ENCODE assay signal across 19 mouse cellular contexts in the genomic region with DNA sequence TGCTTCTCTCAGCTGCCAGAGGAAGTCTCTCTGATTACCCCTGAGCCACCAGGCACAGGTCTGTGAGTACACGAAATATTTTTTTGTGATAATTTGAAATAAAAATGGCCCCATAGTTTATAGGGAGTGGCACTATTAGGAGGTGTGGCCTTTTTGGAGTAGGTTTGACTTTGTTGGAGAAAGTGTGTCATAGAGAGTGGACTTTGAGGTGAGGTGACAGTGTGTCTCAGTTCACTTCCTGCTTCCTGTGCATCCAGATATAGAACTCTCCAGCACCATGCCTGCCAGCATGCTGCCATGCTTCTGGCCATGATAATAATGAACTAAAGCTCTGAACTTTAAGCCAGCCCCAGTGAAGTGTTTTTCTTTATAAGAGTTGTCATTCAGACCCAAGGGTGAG.
DNase-seq lines count a peak whose midpoint lies in the region; ATAC-seq and TF ChIP-seq lines count a peak whose summit lies in the region.
"Had no signal": no experiment of that assay in that cellular context is flagged by ENCODE, and none has a peak within 500 bp of the region (broad histone marks: within the 10 kb centered on the region; RNA-seq: fewer than 3 reads in every experiment).

No protein-coding gene starts in this region.

- H3K27ac ChIP-seq in CH12.LX (ENCODE audit: insufficient read depth, low read depth), result no peak overlapping the region
- H3K27ac ChIP-seq in intestine, postnatal 0 days (ENCODE audit: low read depth, low read length), result no peak overlapping the region
- no peak overlapping the region for H3K27ac ChIP-seq in gastrocnemius, adult 2 months
- H3K27ac ChIP-seq in heart, embryonic 12.5 days (ENCODE audit: poor library complexity, severe bottlenecking), result no peak overlapping the region
- no peak overlapping the region for H3K27ac ChIP-seq in hindbrain, embryonic 16.5 days (ENCODE audit: low read depth, low read length)
- H3K27ac ChIP-seq: embryonic facial prominence, embryonic 12.5 days; forebrain, embryonic 15.5 days; hindbrain, embryonic 13.5 days had no signal

- DNase-seq in 416B (ENCODE audit: low read depth) (peak; percentile 49), CH12.LX (ENCODE audit: extremely low read depth) (no peak)
- DNase-seq in gastrocnemius, adult 2 months, result no peak
- DNase-seq: adrenal gland, adult 8-10 months; adrenal gland, postnatal 36 days; cerebellum, adult 2 months; cerebellum, postnatal 10 days; gastrocnemius, postnatal 10 days; heart, postnatal 10 days; heart, postnatal 4 days; kidney, adult 18-20 months had no signal

- intact Hi-C loops in gastrocnemius, adult 2 months (cut with DNase I), result no loop called here

- H3K4me1 ChIP-seq in CH12.LX (ENCODE audit: control insufficient read depth in 1 of 2, insufficient read depth in 2 of 2), result peaks cover 13 to 30% of the 10 kb centered on the region in 2 experiments
- 0 out of 2 replicates have a peak, but pooled peaks cover 4% of the 10 kb centered on the region for H3K4me1 ChIP-seq in intestine, postnatal 0 days (replicated peaks; ENCODE audit: control insufficient read depth, insufficient read depth, low read length)
- H3K4me1 ChIP-seq in heart, embryonic 12.5 days (replicated peaks), result 0 out of 2 replicates have a peak, but pooled peaks cover 2% of the 10 kb centered on the region
- no peaks in the 10 kb centered on the region for H3K4me1 ChIP-seq in hindbrain, embryonic 16.5 days (ENCODE audit: control insufficient read depth, insufficient read depth, low read depth, low read length)
- H3K4me1 ChIP-seq: embryonic facial prominence, embryonic 12.5 days; forebrain, embryonic 15.5 days; hindbrain, embryonic 13.5 days had no signal

- no peak for TF ChIP-seq RAD21 in CH12.LX (IDR thresholded peaks at IDR 0.05; ENCODE audit: low read depth, low read length)

- WGBS in intestine, postnatal 0 days, result 78% methylated on average over 1 of the region's 1 CpGs
- WGBS in heart, embryonic 12.5 days, result 60% methylated on average over 1 of the region's 1 CpGs
- WGBS in hindbrain, embryonic 16.5 days, result 91% methylated on average over 1 of the region's 1 CpGs

- dilution Hi-C loops in CH12.LX (cut with MboI; ENCODE audit: extremely low pct_ligation_motif_present, extremely low pct_unique_long_range_greater_than_20kb, low sequenced_read_pairs), result no loop called here

- no peaks in the 10 kb centered on the region for H3K9me3 ChIP-seq in CH12.LX (replicated peaks; ENCODE audit: low read length)
- H3K9me3 ChIP-seq in intestine, postnatal 0 days (ENCODE audit: control insufficient read depth), result no peaks in the 10 kb centered on the region
- no peaks in the 10 kb centered on the region for H3K9me3 ChIP-seq in heart, embryonic 12.5 days (replicated peaks)
- no peaks in the 10 kb centered on the region for H3K9me3 ChIP-seq in hindbrain, embryonic 16.5 days (ENCODE audit: control insufficient read depth, low read length)
- H3K9me3 ChIP-seq: embryonic facial prominence, embryonic 12.5 days; forebrain, embryonic 15.5 days; hindbrain, embryonic 13.5 days had no signal

- no peak overlapping the region for H3K4me3 ChIP-seq in CH12.LX (replicated peaks in 1 of 3; ENCODE audit: low read depth in 2 of 3, low read length in 2 of 3, poor library complexity in 1 of 3)
- H3K4me3 ChIP-seq in intestine, postnatal 0 days (ENCODE audit: low read depth, low read length), result no peak overlapping the region
- H3K4me3 ChIP-seq in gastrocnemius, adult 2 months, result no peak overlapping the region
- no peak overlapping the region for H3K4me3 ChIP-seq in heart, embryonic 12.5 days
- no peak overlapping the region for H3K4me3 ChIP-seq in hindbrain, embryonic 16.5 days (ENCODE audit: low read length)
- H3K4me3 ChIP-seq: embryonic facial prominence, embryonic 12.5 days; forebrain, embryonic 15.5 days; hindbrain, embryonic 13.5 days had no signal

- TF ChIP-seq EP300 in CH12.LX (IDR thresholded peaks at IDR 0.05; ENCODE audit: low read length), result no peak

- no peaks in the 10 kb centered on the region for H3K27me3 ChIP-seq in CH12.LX (replicated peaks)
- H3K27me3 ChIP-seq in intestine, postnatal 0 days (replicated peaks; ENCODE audit: control insufficient read depth, insufficient read depth, low read length), result no peaks in the 10 kb centered on the region
- peaks cover 8% of the 10 kb centered on the region; the same call in 1 of the 2 replicates for H3K27me3 ChIP-seq in heart, embryonic 12.5 days (replicated peaks)
- no peaks in the 10 kb centered on the region for H3K27me3 ChIP-seq in hindbrain, embryonic 16.5 days (replicated peaks; ENCODE audit: control insufficient read depth, insufficient read depth, low read length)
- H3K27me3 ChIP-seq: embryonic facial prominence, embryonic 12.5 days; forebrain, embryonic 15.5 days; hindbrain, embryonic 13.5 days; Patski had no signal

- no peak for TF ChIP-seq CTCF in CH12.LX (conservative IDR thresholded peaks at IDR 0.05 in 1 of 2, IDR thresholded peaks at IDR 0.05 in 1 of 2; ENCODE audit: low read depth in 2 of 2, low read length in 2 of 2)
- TF ChIP-seq CTCF in intestine, postnatal 0 days (IDR thresholded peaks at IDR 0.05; ENCODE audit: low read depth), result no peak
- TF ChIP-seq CTCF in gastrocnemius, adult 2 months (IDR thresholded peaks at IDR 0.05), result no peak

- no peak overlapping the region for H3K4me2 ChIP-seq in CH12.LX (ENCODE audit: insufficient read depth, low read depth, poor library complexity, severe bottlenecking)
- H3K4me2 ChIP-seq in intestine, postnatal 0 days (replicated peaks; ENCODE audit: low read depth), result no peak overlapping the region
- no peak overlapping the region for H3K4me2 ChIP-seq in heart, embryonic 12.5 days
- H3K4me2 ChIP-seq in hindbrain, embryonic 16.5 days (ENCODE audit: low read length), result no peak overlapping the region
- H3K4me2 ChIP-seq: embryonic facial prominence, embryonic 12.5 days; forebrain, embryonic 15.5 days; hindbrain, embryonic 13.5 days had no signal

- H3K79me2 ChIP-seq in CH12.LX (replicated peaks; ENCODE audit: control insufficient read depth, extremely low read depth, insufficient read depth, poor library complexity, severe bottlenecking), result no peaks in the 10 kb centered on the region

- in situ Hi-C loops in CH12.LX (cut with MboI; ENCODE audit: low pct_ligation_motif_present, low pct_unique_long_range_greater_than_20kb, low sequenced_read_pairs), result loop anchor here (10.0 kb wide), 1 partner anchor 195 kb away; no protein-coding TSS in a partner anchor

- 0 out of 2 replicates have a peak, but pooled peaks have one; percentile 48 for ATAC-seq in granulocyte monocyte progenitor cell, adult 5-6 weeks (replicated peaks; ENCODE audit: poor library complexity, severe bottlenecking)
- ATAC-seq in intestine, postnatal 0 days, result 0 out of 2 replicates have a peak, but pooled peaks have one; percentile 63
- no peak for ATAC-seq in heart, embryonic 12.5 days (ENCODE audit: insufficient number of reproducible peaks, low FRiP score)
- no peak for ATAC-seq in hindbrain, embryonic 16.5 days
- ATAC-seq: forebrain, embryonic 15.5 days had no signal

- TF ChIP-seq POLR2A in CH12.LX (IDR thresholded peaks at IDR 0.05; ENCODE audit: low read depth, low read length), result no peak

- no peaks in the 10 kb centered on the region for H3K36me3 ChIP-seq in CH12.LX (replicated peaks in 1 of 2; ENCODE audit: control insufficient read depth in 1 of 2, insufficient read depth in 1 of 2, low read length in 1 of 2)
- no peaks in the 10 kb centered on the region for H3K36me3 ChIP-seq in intestine, postnatal 0 days (ENCODE audit: control insufficient read depth, insufficient read depth)
- no peaks in the 10 kb centered on the region for H3K36me3 ChIP-seq in heart, embryonic 12.5 days
- H3K36me3 ChIP-seq in hindbrain, embryonic 16.5 days (ENCODE audit: control insufficient read depth, insufficient read depth, low read length), result no peaks in the 10 kb centered on the region
- H3K36me3 ChIP-seq: embryonic facial prominence, embryonic 12.5 days; forebrain, embryonic 15.5 days; hindbrain, embryonic 13.5 days had no signal

- no peak overlapping the region for H3K9ac ChIP-seq in CH12.LX (ENCODE audit: insufficient read depth, low read depth)
- no peak overlapping the region for H3K9ac ChIP-seq in intestine, postnatal 0 days (ENCODE audit: low read depth, low read length)
- no peak overlapping the region for H3K9ac ChIP-seq in heart, embryonic 12.5 days
- no peak overlapping the region for H3K9ac ChIP-seq in hindbrain, embryonic 16.5 days (ENCODE audit: low read depth, low read length)
- H3K9ac ChIP-seq: embryonic facial prominence, embryonic 12.5 days; forebrain, embryonic 15.5 days; hindbrain, embryonic 13.5 days had no signal

TF ChIP-seq in CH12.LX, 34 proteins besides CTCF, POLR2A, EP300 and RAD21:
- TF ChIP-seq KAT2A (IDR thresholded peaks at IDR 0.05; ENCODE audit: insufficient replicate concordance, low read length) (no peak), USF2 (conservative IDR thresholded peaks at IDR 0.05; ENCODE audit: low read depth, low read length) (no peak), IRF4 (IDR thresholded peaks at IDR 0.05; ENCODE audit: low read depth, low read length) (no peak), ELF1 (IDR thresholded peaks at IDR 0.05; ENCODE audit: low read depth, low read length) (0 out of 2 replicates have a peak, but pooled peaks have one; percentile 25), NRF1 (IDR thresholded peaks at IDR 0.05; ENCODE audit: low read depth, low read length) (no peak), ZKSCAN1 (IDR thresholded peaks at IDR 0.05; ENCODE audit: borderline replicate concordance, low read depth, low read length) (no peak)

Comparison
In these comparisons a context has a peak if more than half of its experiments do, and no peak if none do; other contexts are left out.
1. ATAC-seq: peak in granulocyte monocyte progenitor cell, adult 5-6 weeks (single experiment) and intestine, postnatal 0 days (single experiment); none in heart, embryonic 12.5 days (single experiment) and hindbrain, embryonic 16.5 days (single experiment).